Mouse (Mus musculus): ENCODE measurements around the gene Perp.

DNA sequence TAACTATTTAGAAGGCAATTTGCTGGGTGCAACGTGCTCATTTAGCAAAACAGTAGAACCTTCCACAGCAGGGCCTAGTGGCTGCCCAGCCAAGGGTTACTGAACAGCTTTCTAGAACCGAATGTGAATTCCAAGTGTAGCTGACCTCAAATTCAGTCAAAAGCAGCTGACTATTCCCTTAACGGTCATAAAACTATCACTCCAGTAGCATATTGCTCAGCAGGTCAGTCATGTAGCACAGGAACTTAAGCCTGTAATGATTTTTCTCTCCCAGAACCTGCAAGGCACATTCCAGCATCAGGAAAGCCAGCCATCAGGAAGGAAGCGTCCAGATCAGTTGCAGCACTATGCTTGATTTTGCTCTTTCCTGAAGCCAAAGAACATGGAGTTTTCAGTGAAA lies 14.5 kb upstream of the Perp start:
- no peak for TF ChIP-seq GATA1 (IDR thresholded peaks at IDR 0.05; ENCODE audit: borderline replicate concordance, low read length)
- TF ChIP-seq FLI1 (IDR thresholded peaks at IDR 0.05; ENCODE audit: low read length), result no peak

Data from megakaryocyte, embryonic 14.5 days (primary cell).